Mouse (Mus musculus) megakaryocyte progenitor cell, adult 5-6 weeks (primary cell): ENCODE data around the gene Senp2. TPM values are rescaled to one million over a fixed set of nuclear protein-coding genes. Genes with fewer than 3 reads are reported as not detected.

ENCODE experiments used
- ATAC-seq: replicated peaks from 2 replicates; pipeline ENCODE4 v1.8.0; 2016; ENCODE audit warnings: mild to moderate bottlenecking, moderate TSS enrichment, inconsistent platforms; ENCODE audit not compliant: poor library complexity
- total RNA-seq, 2 experiments: library from RNA; stranded (forward) in 1 of 2; stranded (reverse) in 1 of 2; fragments of 157-497, 149-512 nt in 1 of 2; fragments of 200-1000 nt in 1 of 2; gene quantifications; 2 replicates each; pipeline versions ENCODE4 v1.2.3 to v1.2.4; 2015 to 2017

Senp2 gene
- total RNA-seq, 2 experiments from 2014 or later, result 42.4 to 48.9 TPM

DNA sequence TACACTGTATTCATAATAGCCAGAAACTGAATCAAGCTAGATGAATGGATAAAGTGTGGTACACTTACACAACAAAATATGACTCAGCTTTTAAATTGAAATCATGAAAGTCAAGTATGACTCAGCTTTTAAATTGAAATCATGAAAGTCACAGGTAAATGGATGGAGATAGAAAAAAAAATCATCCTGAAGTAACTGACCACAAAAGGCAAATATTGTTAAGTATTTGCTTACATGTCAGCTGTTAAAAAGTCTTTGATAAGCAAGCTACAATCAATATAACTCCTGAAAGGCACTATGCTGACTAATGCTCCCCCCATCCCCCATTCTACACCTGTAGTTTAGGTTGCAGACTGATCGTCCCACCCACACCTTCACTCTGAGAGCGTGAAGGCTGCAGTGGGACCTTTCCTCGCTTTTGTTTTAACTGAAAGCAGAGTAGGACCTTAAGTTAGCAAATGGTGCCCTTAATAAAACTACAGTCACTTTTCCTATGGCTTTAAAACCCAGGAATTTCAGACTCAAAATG, 82.0 kb downstream of the Senp2 start:
- ATAC-seq, result no peak

DNA sequence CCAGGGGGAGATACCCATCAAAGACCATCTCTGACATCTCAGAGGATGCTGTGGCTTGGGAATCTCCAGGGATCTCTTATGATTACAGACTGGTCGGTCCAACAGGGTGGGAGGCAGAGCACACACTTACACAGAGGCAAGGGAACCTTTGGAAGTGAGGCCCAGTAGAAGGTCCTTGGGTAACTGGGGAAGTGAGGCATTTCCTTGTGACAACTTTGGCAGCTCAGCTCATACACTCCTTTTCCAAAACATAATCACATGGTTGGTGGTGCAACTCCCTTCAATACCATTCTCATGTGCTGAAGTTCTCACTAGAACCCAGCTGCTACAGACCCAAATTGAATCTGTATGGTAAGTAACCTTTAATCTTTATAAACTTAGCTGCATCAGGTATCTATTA, 86.5 kb downstream of the Senp2 start:
- peak; percentile 26; the same call in 1 of the 2 replicates for ATAC-seq

DNA sequence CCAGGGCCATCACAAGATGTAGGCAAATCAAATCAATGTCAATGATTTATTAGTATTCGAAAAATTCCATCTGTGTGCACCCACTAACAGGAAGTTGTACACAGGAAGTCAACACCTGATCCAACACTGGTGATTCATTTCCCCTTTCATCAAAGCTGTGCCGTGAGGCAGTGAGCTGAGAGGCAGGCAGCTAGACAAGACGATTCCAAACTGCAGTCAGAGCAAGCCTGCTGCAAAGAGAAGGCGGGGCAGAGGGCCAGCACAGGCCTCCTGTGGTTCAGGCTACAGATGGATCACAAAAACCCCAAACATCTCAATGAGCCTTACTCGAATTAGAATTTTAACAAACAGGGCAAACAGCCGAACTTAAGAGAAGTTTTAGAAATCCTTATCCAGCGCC, 88.4 kb downstream of the Senp2 start:
- ATAC-seq, result no peak

Other genes starting within 250 kb of the Senp2 start
- 2.1 and 2.3 TPM in 2 replicates for gene Ehhadh, start 221.7 kb upstream of the Senp2 start, total RNA-seq (2015)
- gene Ehhadh, start 221.7 kb upstream of the Senp2 start, total RNA-seq (2017), result 2.6 and 2.9 TPM in 2 replicates
- gene Map3k13, start 215.1 kb upstream of the Senp2 start, total RNA-seq (2015), result 0.10 TPM in 1 of 2 replicates, not detected in the other
- 0.03 TPM in 1 of 2 replicates, not detected in the other for gene Map3k13, start 215.1 kb upstream of the Senp2 start, total RNA-seq (2017)
- gene Tmem41a, start 61.9 kb upstream of the Senp2 start, total RNA-seq (2015), result 19.8 and 31.9 TPM in 2 replicates
- 6.9 and 7.5 TPM in 2 replicates for gene Tmem41a, start 61.9 kb upstream of the Senp2 start, total RNA-seq (2017)
- 0.05 and 0.10 TPM in 2 replicates for gene Liph, start 13.8 kb upstream of the Senp2 start, total RNA-seq (2015)
- 0.04 TPM in 1 of 2 replicates, not detected in the other for gene Liph, start 13.8 kb upstream of the Senp2 start, total RNA-seq (2017)
- gene Igf2bp2, start 153.8 kb downstream of the Senp2 start, total RNA-seq (2015), result 2.8 and 3.4 TPM in 2 replicates
- 1.1 and 1.6 TPM in 2 replicates for gene Igf2bp2, start 153.8 kb downstream of the Senp2 start, total RNA-seq (2017)